Mouse (Mus musculus): ENCODE measurements at regions not wholly inside any gene's neighbourhood (a gene's known extent, or its start where the extent isn't known, plus 50 kb on each side); places are given as distances from the start of the nearest gene placed in this dataset.

DNA sequence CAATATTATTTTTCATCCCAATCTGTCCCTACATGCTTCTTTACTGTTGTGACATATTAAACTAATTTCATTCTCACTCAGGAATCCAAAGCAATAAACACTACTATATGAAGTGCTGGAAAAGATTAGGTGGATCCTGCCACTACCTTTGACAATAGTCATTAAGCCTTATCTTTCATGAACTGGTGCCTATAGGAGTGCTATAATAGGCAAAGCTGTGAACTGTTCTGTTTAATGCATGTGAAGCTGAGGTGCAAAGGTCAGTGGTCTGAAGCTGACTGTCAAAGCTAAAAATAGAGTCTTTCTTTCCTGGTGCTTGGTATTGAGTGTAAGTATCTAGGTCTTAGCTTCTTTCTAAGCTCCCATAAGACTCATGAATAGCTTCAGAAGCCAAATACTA lies 336.6 kb downstream of the Parp8 start:
- no peak for TF ChIP-seq POLR2A (IDR thresholded peaks at IDR 0.05; ENCODE audit: low read depth, low read length)
- TF ChIP-seq CTCF (IDR thresholded peaks at IDR 0.05; ENCODE audit: extremely low read depth, insufficient read length, insufficient replicate concordance, low read depth, low read length), result no peak
